Mouse (Mus musculus) monocyte, adult 5-6 weeks (primary cell): ENCODE results near the gene Pdrg1. TPM values are rescaled to one million over a fixed set of nuclear protein-coding genes. Genes with fewer than 3 reads are reported as not detected.

Source experiments
- ATAC-seq: fragments of 153-309, 156-312 bp; replicated peaks from 2 replicates; pipeline ENCODE4 v1.8.0; 2017; ENCODE audit warnings: mild to moderate bottlenecking; ENCODE audit not compliant: low TSS enrichment, insufficient number of reproducible peaks, severe bottlenecking, poor library complexity, low FRiP score
- total RNA-seq: library from RNA; stranded (forward); fragments of 200-1000, 200-491, 200-594 nt; gene quantifications from 3 replicates; pipeline ENCODE4 v1.2.3, GENCODE M21; 2017

The Pdrg1 gene
- total RNA-seq = 38.7 to 88.5 TPM (median 51.6 TPM) in 3 replicates

GRCm38 (mm10) chr2:153014758-153015593 is at the start of gene Pdrg1:
Gene Pdrg1, minus strand, starts transcription at chr2:153015427.
- peak; percentile 92 for ATAC-seq

- no peak for ATAC-seq
Measured at GRCm38 (mm10) chr2:153064190-153064970, 49.2 kb upstream of the Pdrg1 start.

GRCm38 (mm10) chr2:153063394-153063793 is 48.2 kb upstream of the Pdrg1 start:
- no peak for ATAC-seq

- no peak for ATAC-seq
Measured at GRCm38 (mm10) chr2:153060216-153060615, 45.0 kb upstream of the Pdrg1 start.

GRCm38 (mm10) chr2:153058365-153058764 is 43.1 kb upstream of the Pdrg1 start:
- ATAC-seq = 0 out of 2 replicates have a peak, but pooled peaks have one; percentile 42

GRCm38 (mm10) chr2:153055270-153055920 is 40.2 kb upstream of the Pdrg1 start:
- ATAC-seq = no peak

GRCm38 (mm10) chr2:153053896-153054295 is 38.7 kb upstream of the Pdrg1 start:
- no peak for ATAC-seq

GRCm38 (mm10) chr2:153052700-153053351 is 37.6 kb upstream of the Pdrg1 start:
- no peak for ATAC-seq

GRCm38 (mm10) chr2:153051537-153051936 is 36.3 kb upstream of the Pdrg1 start:
- ATAC-seq = peak; percentile 54

- no peak for ATAC-seq
Measured at GRCm38 (mm10) chr2:153051095-153051494, 35.9 kb upstream of the Pdrg1 start.

GRCm38 (mm10) chr2:153049997-153050358 is 34.8 kb upstream of the Pdrg1 start:
- ATAC-seq = no peak

GRCm38 (mm10) chr2:153049288-153049996 is 34.2 kb upstream of the Pdrg1 start:
- no peak for ATAC-seq

- peak; percentile 58; the same call in 1 of the 2 replicates for ATAC-seq
Measured at GRCm38 (mm10) chr2:153047828-153048465, 32.7 kb upstream of the Pdrg1 start.

GRCm38 (mm10) chr2:153045884-153046299 is 30.7 kb upstream of the Pdrg1 start:
- no peak for ATAC-seq

GRCm38 (mm10) chr2:153043886-153044285 is 28.7 kb upstream of the Pdrg1 start:
- no peak for ATAC-seq

- no peak for ATAC-seq
Measured at GRCm38 (mm10) chr2:153036690-153037089, 21.5 kb upstream of the Pdrg1 start.

- ATAC-seq = no peak
Measured at GRCm38 (mm10) chr2:153033545-153034230, 18.5 kb upstream of the Pdrg1 start.
